Mouse (Mus musculus): ENCODE results near the gene Tbc1d9b. TPM values are rescaled to one million over a fixed set of nuclear protein-coding genes. Genes with fewer than 3 reads are reported as not detected.
"Not testable (repeated sequence)": the region's sequence is repeated elsewhere in the genome, so short reads cannot be mapped to it uniquely, and the experiment has no call there.

Tbc1d9b gene
- polyA plus RNA-seq, 1 experiment from 2014 or later = 47.9 TPM

GRCm38 (mm10) chr11:50161578-50162304, 30.5 kb downstream of the Tbc1d9b start:
- Histone ChIP-seq H3K27ac (ENCODE audit: low read length) (peak overlapping the region; percentile 57), H3K9me3 (ENCODE audit: control insufficient read depth, low read length) (no peaks in the 10 kb centered on the region), H3K27me3 (ENCODE audit: control insufficient read depth, insufficient read depth, low read depth, low read length) (no peaks in the 10 kb centered on the region), H3K4me1 (replicated peaks; ENCODE audit: control insufficient read depth, insufficient read depth, low read length) (no peaks in the 10 kb centered on the region), H3K4me3 (ENCODE audit: low read length) (no peak overlapping the region), H3K9ac (ENCODE audit: low read length) (no peak overlapping the region), H3K4me2 (ENCODE audit: low read depth, low read length) (no peak overlapping the region), H3K36me3 (ENCODE audit: control insufficient read depth, insufficient read depth, low read length) (peaks cover 46% of the 10 kb centered on the region)
- 58% methylated on average over 10 of the region's 10 CpGs for WGBS
- ATAC-seq (ENCODE audit: low read depth) = peak; percentile 64

- H3K36me3 ChIP-seq (ENCODE audit: control insufficient read depth, insufficient read depth, low read length) = peaks cover 39% of the 10 kb centered on the region
- H3K4me3 ChIP-seq (ENCODE audit: low read length) = no peak overlapping the region
- H3K9ac ChIP-seq (ENCODE audit: low read length) = no peak overlapping the region
- H3K27me3 ChIP-seq (ENCODE audit: control insufficient read depth, insufficient read depth, low read depth, low read length) = no peaks in the 10 kb centered on the region
- no peaks in the 10 kb centered on the region for H3K4me1 ChIP-seq (replicated peaks; ENCODE audit: control insufficient read depth, insufficient read depth, low read length)
- ATAC-seq (ENCODE audit: low read depth) = peak; percentile 64
- H3K4me2 ChIP-seq (ENCODE audit: low read depth, low read length) = no peak overlapping the region
- 92% methylated on average over 3 of the region's 3 CpGs for WGBS
- no peaks in the 10 kb centered on the region for H3K9me3 ChIP-seq (ENCODE audit: control insufficient read depth, low read length)
- peak overlapping the region; percentile 57 for H3K27ac ChIP-seq (ENCODE audit: low read length)
These were observed 31.3 kb downstream of the Tbc1d9b start for GRCm38 (mm10) chr11:50162338-50163050.

- H3K36me3 ChIP-seq (ENCODE audit: control insufficient read depth, insufficient read depth, low read length) = peaks cover 33% of the 10 kb centered on the region
These were observed 37.2 kb downstream of the Tbc1d9b start for GRCm38 (mm10) chr11:50168352-50168751.

GRCm38 (mm10) chr11:50174111-50174729, 43.0 kb downstream of the Tbc1d9b start, which contains the start of gene Mrnip:
Gene Mrnip, plus strand, starts transcription at chr11:50174444.
- peak within 1 kb of the TSS; percentile 73 for H3K9ac ChIP-seq (ENCODE audit: low read length)
- not testable (repeated sequence) for H3K9me3 ChIP-seq (ENCODE audit: control insufficient read depth, low read length); H3K27me3 ChIP-seq (ENCODE audit: control insufficient read depth, insufficient read depth, low read depth, low read length)
- H3K27ac ChIP-seq (ENCODE audit: low read length) = peak within 1 kb of the TSS; percentile 28; the same call in 1 of the 2 replicates
- ATAC-seq (ENCODE audit: low read depth) = peak; percentile 40
- peaks cover 11% of the 10 kb centered on the region for H3K4me1 ChIP-seq (replicated peaks; ENCODE audit: control insufficient read depth, insufficient read depth, low read length)
- H3K4me3 ChIP-seq (ENCODE audit: low read length) = peak within 1 kb of the TSS; percentile 63
- H3K36me3 ChIP-seq (ENCODE audit: control insufficient read depth, insufficient read depth, low read length) = peaks cover 15% of the 10 kb centered on the region
- peak within 1 kb of the TSS; percentile 84 for H3K4me2 ChIP-seq (ENCODE audit: low read depth, low read length)
- 4% methylated on average over 19 of the region's 19 CpGs for WGBS

More at GRCm38 (mm10) chr11:50168352-50168751, 37.2 kb downstream of the Tbc1d9b start:
- WGBS = 78% methylated on average over 5 of the region's 5 CpGs
- no peak overlapping the region for H3K4me3 ChIP-seq (ENCODE audit: low read length)
- no peak overlapping the region for H3K27ac ChIP-seq (ENCODE audit: low read length)
- H3K9ac ChIP-seq (ENCODE audit: low read length) = no peak overlapping the region
- ATAC-seq (ENCODE audit: low read depth) = no peak
- no peak overlapping the region for H3K4me2 ChIP-seq (ENCODE audit: low read depth, low read length)
- H3K9me3 ChIP-seq (ENCODE audit: control insufficient read depth, low read length) = no peaks in the 10 kb centered on the region
- no peaks in the 10 kb centered on the region for H3K27me3 ChIP-seq (ENCODE audit: control insufficient read depth, insufficient read depth, low read depth, low read length)
- H3K4me1 ChIP-seq (replicated peaks; ENCODE audit: control insufficient read depth, insufficient read depth, low read length) = no peaks in the 10 kb centered on the region

- H3K36me3 ChIP-seq (ENCODE audit: control insufficient read depth, insufficient read depth, low read length) = peaks cover 12% of the 10 kb centered on the region
- peaks cover 11% of the 10 kb centered on the region for H3K4me1 ChIP-seq (replicated peaks; ENCODE audit: control insufficient read depth, insufficient read depth, low read length)
- peak overlapping the region; percentile 84 for H3K4me2 ChIP-seq (ENCODE audit: low read depth, low read length)
- H3K4me3 ChIP-seq (ENCODE audit: low read length) = peak overlapping the region; percentile 63
- no peaks in the 10 kb centered on the region for H3K27me3 ChIP-seq (ENCODE audit: control insufficient read depth, insufficient read depth, low read depth, low read length)
- H3K9ac ChIP-seq (ENCODE audit: low read length) = peak overlapping the region; percentile 73
- under 1% methylated on average over 26 of the region's 27 CpGs for WGBS
- H3K9me3 ChIP-seq (ENCODE audit: control insufficient read depth, low read length) = no peaks in the 10 kb centered on the region
- peak; percentile 100 for ATAC-seq (ENCODE audit: low read depth)
- H3K27ac ChIP-seq (ENCODE audit: low read length) = peak overlapping the region; percentile 4; the same call in 1 of the 2 replicates
These were observed 43.6 kb downstream of the Tbc1d9b start for GRCm38 (mm10) chr11:50174730-50175187.

- 28% methylated on average over 3 of the region's 3 CpGs for WGBS
- Histone ChIP-seq H3K27ac (ENCODE audit: low read length) (no peak overlapping the region), H3K27me3 (ENCODE audit: control insufficient read depth, insufficient read depth, low read depth, low read length) (no peaks in the 10 kb centered on the region), H3K4me1 (replicated peaks; ENCODE audit: control insufficient read depth, insufficient read depth, low read length) (peaks cover 11% of the 10 kb centered on the region), H3K9ac (ENCODE audit: low read length) (no peak overlapping the region), H3K4me3 (ENCODE audit: low read length) (no peak overlapping the region), H3K4me2 (ENCODE audit: low read depth, low read length) (no peak overlapping the region), H3K9me3 (ENCODE audit: control insufficient read depth, low read length) (no peaks in the 10 kb centered on the region), H3K36me3 (ENCODE audit: control insufficient read depth, insufficient read depth, low read length) (0 out of 2 replicates have a peak, but pooled peaks cover 5% of the 10 kb centered on the region)
- no peak for ATAC-seq (ENCODE audit: low read depth)
These were observed 45.2 kb downstream of the Tbc1d9b start for GRCm38 (mm10) chr11:50176351-50176750.

- no peaks in the 10 kb centered on the region for H3K27me3 ChIP-seq (ENCODE audit: control insufficient read depth, insufficient read depth, low read depth, low read length)
- no peak for ATAC-seq (ENCODE audit: low read depth)
- H3K9me3 ChIP-seq (ENCODE audit: control insufficient read depth, low read length) = no peaks in the 10 kb centered on the region
- no peaks in the 10 kb centered on the region for H3K36me3 ChIP-seq (ENCODE audit: control insufficient read depth, insufficient read depth, low read length)
- H3K4me2 ChIP-seq (ENCODE audit: low read depth, low read length) = no peak overlapping the region
- no peak overlapping the region for H3K27ac ChIP-seq (ENCODE audit: low read length)
- peaks cover 11% of the 10 kb centered on the region for H3K4me1 ChIP-seq (replicated peaks; ENCODE audit: control insufficient read depth, insufficient read depth, low read length)
- 65% methylated on average over 6 of the region's 6 CpGs for WGBS
- no peak overlapping the region for H3K9ac ChIP-seq (ENCODE audit: low read length)
- no peak overlapping the region for H3K4me3 ChIP-seq (ENCODE audit: low read length)
These were observed 45.9 kb downstream of the Tbc1d9b start for GRCm38 (mm10) chr11:50177111-50177510.

GRCm38 (mm10) chr11:50178532-50179488, 47.6 kb downstream of the Tbc1d9b start:
- Histone ChIP-seq H3K27ac (ENCODE audit: low read length) (no peak overlapping the region), H3K27me3 (ENCODE audit: control insufficient read depth, insufficient read depth, low read depth, low read length) (no peaks in the 10 kb centered on the region), H3K4me1 (replicated peaks; ENCODE audit: control insufficient read depth, insufficient read depth, low read length) (peaks cover 11% of the 10 kb centered on the region), H3K9me3 (ENCODE audit: control insufficient read depth, low read length) (no peaks in the 10 kb centered on the region), H3K4me3 (ENCODE audit: low read length) (no peak overlapping the region), H3K36me3 (ENCODE audit: control insufficient read depth, insufficient read depth, low read length) (peaks cover 3% of the 10 kb centered on the region; the same call in 1 of the 2 replicates), H3K9ac (ENCODE audit: low read length) (no peak overlapping the region), H3K4me2 (ENCODE audit: low read depth, low read length) (no peak overlapping the region)
- whole genome bisulfite sequencing = 63% methylated on average over 5 of the region's 5 CpGs
- ATAC-seq (ENCODE audit: low read depth) = no peak
